Mouse (Mus musculus): ENCODE measurements around the gene Cpsf2.
"Not testable (repeated sequence)": the region's sequence is repeated elsewhere in the genome, so short reads cannot be mapped to it uniquely, and the experiment has no call there.

Cpsf2 gene

GRCm38 (mm10) chr12:101975601-101976571, at the start of gene Cpsf2:
Gene Cpsf2, plus strand, starts transcription at chr12:101975988.
- peak; percentile 95 for DNase-seq (ENCODE audit: low read depth, low spot score)

DNA sequence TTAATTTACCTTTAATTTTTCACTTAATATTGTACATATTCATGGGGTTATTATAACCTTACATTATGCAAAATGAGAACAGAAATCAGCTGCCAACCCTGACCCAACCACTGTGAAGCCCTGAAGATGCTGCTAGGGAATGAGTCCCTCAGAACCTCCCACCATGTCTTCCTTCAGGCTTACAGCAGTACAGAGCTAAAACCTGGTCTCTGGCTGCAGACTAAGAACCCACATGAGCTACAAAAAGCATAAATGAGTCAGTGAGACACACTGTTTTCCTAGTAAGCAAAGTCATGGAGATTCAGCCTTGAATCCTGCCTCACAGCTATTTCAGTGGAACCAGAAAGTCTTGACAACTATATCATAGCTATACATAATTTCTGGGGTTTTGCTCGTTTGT, 47.4 kb upstream of the Cpsf2 start:
- no peak for DNase-seq (ENCODE audit: low read depth, low spot score)

- DNase-seq (ENCODE audit: low read depth, low spot score): no peak
Observed at GRCm38 (mm10) chr12:101935223-101935622, 40.6 kb upstream of the Cpsf2 start.

- no peak for DNase-seq (ENCODE audit: low read depth, low spot score)
Observed at GRCm38 (mm10) chr12:101937572-101937971, 38.2 kb upstream of the Cpsf2 start.

DNA sequence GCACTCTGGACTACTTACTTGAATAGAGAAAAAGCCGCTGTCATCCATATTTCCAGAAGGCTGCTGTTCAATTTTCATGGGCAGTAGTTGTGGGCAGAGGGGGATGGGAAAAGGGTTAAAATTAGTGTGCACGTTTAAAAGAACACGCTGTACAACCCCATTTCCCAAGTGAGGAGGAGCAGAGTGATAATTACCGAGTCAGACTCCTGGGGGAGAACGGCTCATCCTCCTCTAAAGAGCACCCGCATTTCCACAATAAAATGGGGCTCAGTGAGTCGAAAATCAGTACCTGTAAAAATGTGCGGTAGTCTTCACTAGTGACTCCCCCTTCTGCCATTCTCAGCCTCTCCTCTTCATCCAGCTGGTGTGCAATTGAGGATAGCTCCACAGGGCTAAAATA, 27.8 kb upstream of the Cpsf2 start:
- no peak for DNase-seq (ENCODE audit: low read depth, low spot score)

DNA sequence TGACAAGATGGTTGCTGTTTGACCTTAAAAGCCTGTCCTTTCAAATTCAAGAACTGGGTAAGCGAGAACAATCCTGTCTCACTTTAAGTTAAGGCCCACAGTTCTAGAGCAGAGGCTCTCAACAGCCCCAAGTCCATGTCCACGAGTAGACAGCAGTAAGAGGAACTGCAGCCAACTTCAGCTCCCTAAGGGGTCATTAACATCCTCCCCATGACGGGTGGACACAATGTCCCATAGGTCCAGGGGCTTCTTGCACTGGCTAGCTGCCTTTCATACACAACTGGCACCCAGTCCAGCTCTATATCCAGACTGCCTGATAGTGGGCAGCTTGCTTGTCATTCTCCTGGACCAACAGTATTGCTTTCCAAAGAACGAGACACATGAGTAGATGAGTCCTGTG, 27.0 kb upstream of the Cpsf2 start:
- DNase-seq (ENCODE audit: low read depth, low spot score): no peak

- not testable (repeated sequence) for DNase-seq (ENCODE audit: low read depth, low spot score)
Observed at GRCm38 (mm10) chr12:101955821-101956220, 20.0 kb upstream of the Cpsf2 start.

DNA sequence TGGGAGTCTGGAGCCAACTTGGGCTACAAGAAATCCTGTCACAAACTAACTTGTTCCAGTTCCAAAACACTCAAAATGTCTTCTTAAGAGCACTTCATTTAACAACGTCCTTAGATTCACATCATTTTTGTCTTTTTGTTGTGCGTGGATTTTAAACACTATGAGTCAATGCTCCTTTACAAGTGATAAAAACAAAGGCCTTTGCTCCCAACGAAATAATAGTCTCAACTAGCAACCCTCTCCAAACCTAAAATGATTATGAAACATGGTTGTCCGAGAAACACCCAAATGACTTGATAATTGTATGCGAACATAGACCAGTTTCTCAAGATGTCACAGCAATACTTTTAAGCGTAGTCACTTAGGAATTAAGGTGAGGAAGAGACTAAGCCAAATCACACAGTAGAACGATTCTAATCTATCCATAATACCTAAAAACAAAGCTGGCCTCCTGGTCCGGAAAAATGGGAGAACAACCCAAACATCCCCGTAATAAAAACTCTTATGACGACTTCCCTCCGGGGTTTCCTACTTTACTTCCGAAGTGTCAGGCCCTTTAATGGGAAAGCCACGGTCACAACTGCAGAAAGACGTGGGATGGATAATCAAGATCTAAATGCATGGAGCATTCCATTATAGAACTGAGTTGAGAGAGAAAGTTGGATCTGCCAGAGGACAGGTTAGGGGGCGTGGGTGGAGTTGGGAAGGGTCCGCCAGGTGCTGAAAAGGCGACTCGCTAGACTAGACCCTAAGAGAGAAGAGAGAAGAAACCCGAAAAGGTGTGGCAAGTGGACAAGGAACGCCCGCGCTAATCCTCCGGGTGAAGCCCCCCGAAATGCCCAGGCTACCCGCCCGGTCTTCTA, 18.5 kb upstream of the Cpsf2 start:
- DNase-seq (ENCODE audit: low read depth, low spot score): no peak

GRCm38 (mm10) chr12:101957942-101958544, 17.7 kb upstream of the Cpsf2 start, which contains the start of gene Atxn3:
Gene Atxn3, minus strand, starts transcription at chr12:101958246.
- peak; percentile 96 for DNase-seq (ENCODE audit: low read depth, low spot score)

GRCm38 (mm10) chr12:101958556-101958955, 17.2 kb upstream of the Cpsf2 start:
- DNase-seq (ENCODE audit: low read depth, low spot score): no peak

DNA sequence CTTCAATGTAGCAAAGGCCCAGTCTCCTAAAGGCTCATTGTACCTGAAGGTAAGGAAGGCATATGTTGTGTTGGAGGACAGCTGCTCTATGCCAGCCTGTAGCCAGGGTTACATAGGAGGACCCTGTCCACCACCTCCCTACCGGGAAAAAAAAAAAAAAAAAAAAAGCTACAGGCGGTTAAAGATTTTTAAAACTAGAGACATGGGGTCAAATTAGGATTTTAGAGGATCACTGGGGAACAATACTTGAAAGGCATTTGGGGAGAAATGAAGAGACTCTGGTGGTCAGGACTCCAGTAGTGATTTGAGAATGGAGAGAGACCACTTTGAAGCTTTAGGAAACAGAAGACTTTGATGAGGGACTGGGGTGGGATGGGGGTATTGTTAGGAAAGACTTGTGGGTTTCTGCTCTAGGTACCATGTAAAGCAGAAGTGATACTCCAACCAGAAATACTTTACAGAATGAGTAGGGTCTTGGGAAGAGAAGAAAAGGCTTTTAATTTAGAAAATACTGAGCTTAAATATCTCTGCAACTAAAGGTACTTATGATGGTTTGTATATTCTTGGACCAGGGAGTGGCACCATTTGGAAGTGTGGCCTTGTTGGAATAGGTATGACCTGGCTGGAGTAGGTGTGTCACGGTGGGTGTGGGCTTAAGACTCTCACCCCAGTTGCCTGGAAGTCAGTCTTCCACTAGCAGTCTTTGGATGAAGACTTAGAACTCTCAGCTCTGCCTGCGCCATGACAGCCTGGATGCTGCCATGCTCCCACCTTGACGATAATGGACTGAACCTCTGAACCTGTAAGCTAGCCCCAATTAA, 16.6 kb upstream of the Cpsf2 start:
- peak; percentile 55 for DNase-seq (ENCODE audit: low read depth, low spot score)

- DNase-seq (ENCODE audit: low read depth, low spot score): peak; percentile 52
Observed at GRCm38 (mm10) chr12:101971311-101971710, 4.5 kb upstream of the Cpsf2 start.

GRCm38 (mm10) chr12:101972230-101972629, 3.6 kb upstream of the Cpsf2 start:
- DNase-seq (ENCODE audit: low read depth, low spot score): no peak

DNA sequence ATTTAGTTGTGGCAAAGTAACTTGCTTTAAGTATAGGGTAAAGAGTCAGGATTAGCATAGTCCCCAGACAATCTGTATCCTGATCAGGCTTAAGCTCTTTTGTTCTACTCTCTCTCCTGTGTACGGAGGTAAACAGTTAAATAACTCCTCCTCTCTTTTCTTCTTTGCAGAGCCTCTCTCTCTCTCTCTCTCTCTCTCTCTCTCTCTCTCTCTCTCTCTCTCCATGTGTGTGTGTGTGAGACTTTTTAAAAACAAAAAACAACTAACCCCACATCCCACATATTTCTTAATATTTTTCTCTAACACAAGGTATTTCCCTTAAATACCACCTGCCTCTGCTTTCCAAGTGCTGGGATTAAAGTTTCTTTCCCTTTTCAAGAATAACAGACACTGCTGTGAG, 1.2 kb upstream of the Cpsf2 start:
- peak; percentile 32 for DNase-seq (ENCODE audit: low read depth, low spot score)

GRCm38 (mm10) chr12:101975167-101975600, 604 bp upstream of the Cpsf2 start:
- no peak for DNase-seq (ENCODE audit: low read depth, low spot score)

DNA sequence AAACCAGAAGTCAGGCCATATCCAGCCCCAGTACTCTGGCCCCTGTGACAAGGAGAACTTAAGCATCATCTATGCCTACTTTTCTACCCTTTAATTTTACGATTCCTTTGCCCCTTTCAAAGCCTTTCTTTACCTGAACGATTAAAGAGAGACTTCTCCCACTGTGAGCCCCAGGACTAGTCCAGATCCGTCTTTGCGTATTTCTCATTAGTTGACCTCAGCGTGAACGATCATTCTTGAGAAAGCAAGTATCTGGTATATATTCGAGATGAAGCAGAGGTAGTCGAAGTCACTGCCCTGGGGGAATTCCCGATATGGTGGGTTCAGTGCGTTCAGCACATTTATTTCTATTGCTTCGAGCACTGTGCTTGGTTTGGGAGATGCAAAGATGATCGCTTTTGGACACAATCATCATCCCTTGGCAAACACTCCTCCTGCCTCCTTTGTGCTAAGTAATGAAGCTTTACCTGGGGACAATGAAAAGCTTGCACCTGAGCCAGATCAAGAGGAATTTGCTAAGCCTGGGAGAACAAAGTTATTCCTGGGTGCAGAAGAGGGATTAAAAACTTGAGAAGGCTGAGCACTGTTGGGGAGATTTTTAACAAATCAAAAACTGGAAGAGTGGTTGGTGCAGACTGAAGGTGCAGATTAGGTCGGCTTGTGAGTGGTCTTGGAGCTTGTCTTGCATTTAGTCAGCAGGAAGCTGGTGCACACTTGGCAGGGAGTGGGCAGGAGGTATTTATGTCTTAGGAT, 1.0 kb downstream of the Cpsf2 start:
- peak; percentile 74 for DNase-seq (ENCODE audit: low read depth, low spot score)

- DNase-seq (ENCODE audit: low read depth, low spot score): peak; percentile 68
Observed at GRCm38 (mm10) chr12:101977404-101977915, 1.7 kb downstream of the Cpsf2 start.

GRCm38 (mm10) chr12:101978162-101978561, 2.4 kb downstream of the Cpsf2 start:
- peak; percentile 86 for DNase-seq (ENCODE audit: low read depth, low spot score)

DNA sequence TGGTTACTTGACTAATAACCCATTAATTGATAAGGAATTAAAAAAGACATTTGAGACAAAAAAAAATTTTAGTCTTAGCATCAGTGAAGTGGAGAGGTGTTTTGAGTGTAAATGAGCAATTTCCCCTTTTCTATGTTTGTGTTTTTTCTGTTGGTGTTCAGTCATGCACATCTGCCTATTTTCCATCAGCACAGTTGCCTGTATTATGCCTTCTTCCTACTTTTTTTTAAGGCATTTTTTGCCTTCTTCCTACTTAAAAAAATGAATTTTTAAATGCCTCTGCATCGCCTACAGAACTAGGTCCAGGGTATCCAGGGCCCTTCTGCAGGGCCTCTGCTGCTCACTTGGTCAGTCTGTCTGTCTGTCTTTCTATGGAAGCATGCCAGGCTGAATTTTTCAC, 2.8 kb downstream of the Cpsf2 start:
- peak; percentile 84 for DNase-seq (ENCODE audit: low read depth, low spot score)

GRCm38 (mm10) chr12:101979213-101979750, 3.5 kb downstream of the Cpsf2 start:
- DNase-seq (ENCODE audit: low read depth, low spot score): peak; percentile 80
